Mouse (Mus musculus) cortical plate, adult 2 months (tissue): Measurements from ENCODE around the gene Cchcr1. TPM values are rescaled to one million over a fixed set of nuclear protein-coding genes. Genes with fewer than 3 reads are reported as not detected.

ENCODE experiments used
- H3K27ac ChIP-seq: fragments of 200-500 bp; 2 replicates; pipeline ENCODE4 v1.5.1; 2012; ENCODE audit warnings: low read length, control low read depth, inconsistent platforms; ENCODE audit not compliant: insufficient read depth
- H3K4me1 ChIP-seq: fragments of 200-500 bp; 2 replicates; pipeline ENCODE4 v1.6.1; 2011; ENCODE audit warnings: low read length; ENCODE audit not compliant: control insufficient read depth, insufficient read depth
- H3K4me3 ChIP-seq: fragments of 200-500 bp; 2 replicates; pipeline ENCODE4 v1.5.1; 2011; ENCODE audit warnings: mild to moderate bottlenecking, low read length, control low read depth; ENCODE audit not compliant: insufficient read depth
- CTCF ChIP-seq: fragments of 200-500 bp; IDR thresholded peaks from 2 replicates; pipeline ENCODE4 v1.5.1; 2011; ENCODE audit warnings: mild to moderate bottlenecking, control low read depth, low read length; ENCODE audit not compliant: insufficient read depth; ENCODE audit errors: extremely low read depth
- POLR2A ChIP-seq: fragments of 200-500 bp; IDR thresholded peaks from 2 replicates; pipeline ENCODE4 v1.6.1; 2011; ENCODE audit warnings: mild to moderate bottlenecking, low read length, control low read depth; ENCODE audit not compliant: insufficient read depth; ENCODE audit errors: extremely low read depth
- polyA plus RNA-seq: library from polyadenylated mRNA; depleted of rRNA; stranded (reverse); fragments of >200 nt; gene quantifications from 2 replicates; pipeline ENCODE4 v1.2.3, GENCODE M21; 2012

Cchcr1 gene
- polyA plus RNA-seq, 1 experiment = 14.2 TPM

DNA sequence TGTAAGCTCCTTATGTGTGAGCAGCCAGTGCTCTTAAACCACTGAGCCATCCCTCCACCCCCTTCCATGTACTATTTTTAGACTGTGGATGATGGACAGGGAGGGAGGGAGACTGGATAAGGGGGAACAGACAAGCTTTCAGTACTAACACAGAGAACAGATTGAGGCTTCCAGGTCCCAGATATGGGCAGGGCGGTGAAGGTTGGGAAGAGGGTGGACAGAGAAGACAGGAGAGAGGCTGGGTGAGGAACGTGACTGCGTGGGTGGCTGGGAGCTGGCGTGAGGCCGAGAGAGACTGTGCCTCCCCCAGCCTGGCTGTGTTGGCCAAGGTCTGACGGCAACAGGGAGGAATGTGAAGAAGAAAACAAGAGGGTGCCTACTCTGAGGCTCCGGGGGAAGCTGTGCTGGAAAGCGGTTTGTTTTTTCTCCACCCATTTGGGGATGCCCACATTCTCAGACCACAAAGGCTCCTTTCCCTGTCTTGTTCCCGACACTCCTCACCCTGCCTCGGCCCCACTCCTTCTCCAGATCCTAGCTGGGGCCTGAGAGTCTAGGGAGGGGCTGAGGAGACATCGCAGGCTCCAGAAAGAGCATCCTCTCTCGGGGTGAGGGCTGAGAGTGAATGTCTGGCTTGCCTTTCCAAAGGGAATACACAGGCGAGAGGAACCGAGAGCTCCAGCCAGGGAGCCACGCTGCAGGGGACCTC, 32.7 kb downstream of the Cchcr1 start:
- peak; percentile 30; the same call in 1 of the 2 replicates for TF ChIP-seq POLR2A
- no peak for TF ChIP-seq CTCF
- Histone ChIP-seq H3K4me1 (peaks cover 2% of the 10 kb centered on the region; the same call in 1 of the 2 replicates), H3K4me3 (no peak overlapping the region), H3K27ac (peak overlapping the region; percentile 51; the same call in 1 of the 2 replicates)

- Histone ChIP-seq H3K4me3 (no peak overlapping the region), H3K27ac (no peak overlapping the region), H3K4me1 (peaks cover 2% of the 10 kb centered on the region; the same call in 1 of the 2 replicates)
- TF ChIP-seq CTCF (no peak), POLR2A (no peak)
Observed at GRCm38 (mm10) chr17:35550143-35550494, 33.2 kb downstream of the Cchcr1 start.

DNA sequence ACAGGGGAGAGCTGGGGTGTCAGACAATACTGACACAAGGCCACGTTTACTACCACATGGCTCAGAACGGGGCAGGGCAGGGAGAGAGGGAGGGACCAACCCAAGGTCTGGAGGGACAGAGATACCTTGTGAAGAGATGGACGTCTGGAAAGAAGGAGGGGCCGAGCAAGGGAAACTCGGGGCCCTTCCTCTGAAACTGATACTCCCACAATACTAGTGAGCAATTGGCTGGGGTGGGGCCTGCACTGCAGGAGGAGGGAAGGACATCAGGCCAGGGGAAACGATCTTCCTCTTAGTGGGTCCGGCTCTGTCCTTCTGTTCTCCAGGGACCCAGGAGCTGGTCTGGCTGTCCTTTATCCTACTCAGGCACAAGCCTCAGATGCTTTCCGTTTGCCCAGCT, 34.0 kb downstream of the Cchcr1 start:
- TF ChIP-seq CTCF = no peak
- no peak for TF ChIP-seq POLR2A
- no peak overlapping the region for H3K27ac ChIP-seq

DNA sequence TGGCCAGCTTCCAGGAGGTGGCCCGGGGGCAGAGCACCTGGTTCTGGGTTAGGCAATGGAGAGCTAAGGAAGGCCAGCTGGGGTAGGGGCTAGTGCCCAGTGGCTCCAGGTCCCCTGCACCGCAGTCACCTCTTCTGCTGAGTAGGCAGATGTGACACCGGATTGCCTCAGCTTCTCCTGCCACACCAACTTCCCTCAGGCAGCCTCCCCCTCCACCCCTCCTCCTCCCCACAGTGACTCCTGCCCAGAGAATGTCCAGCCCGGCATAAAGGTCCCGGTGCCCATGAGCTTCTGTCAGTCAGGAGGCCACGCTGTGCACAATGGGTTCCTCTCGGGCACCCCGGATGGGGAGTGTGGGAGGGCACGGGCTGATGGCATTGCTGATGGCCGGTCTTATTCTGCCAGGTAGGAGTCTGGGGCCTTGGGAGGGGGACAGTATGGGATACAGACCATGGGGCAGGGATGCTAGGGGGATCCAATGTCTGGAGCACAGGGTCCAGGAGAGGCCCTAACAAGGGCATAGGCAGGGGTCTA, 35.0 kb downstream of the Cchcr1 start, which contains the start of gene Cdsn:
Cdsn (plus strand) TSS at position 248 of the 534 bp plus-strand sequence.
- H3K4me1 ChIP-seq = peaks cover 2% of the 10 kb centered on the region; the same call in 1 of the 2 replicates
- TF ChIP-seq POLR2A (no peak), CTCF (no peak)
- H3K27ac ChIP-seq = no peak within 1 kb of the TSS

More for the DNA sequence above, 34.0 kb downstream of the Cchcr1 start:
- Histone ChIP-seq H3K4me1 (peaks cover 2% of the 10 kb centered on the region; the same call in 1 of the 2 replicates), H3K4me3 (no peak overlapping the region)

DNA sequence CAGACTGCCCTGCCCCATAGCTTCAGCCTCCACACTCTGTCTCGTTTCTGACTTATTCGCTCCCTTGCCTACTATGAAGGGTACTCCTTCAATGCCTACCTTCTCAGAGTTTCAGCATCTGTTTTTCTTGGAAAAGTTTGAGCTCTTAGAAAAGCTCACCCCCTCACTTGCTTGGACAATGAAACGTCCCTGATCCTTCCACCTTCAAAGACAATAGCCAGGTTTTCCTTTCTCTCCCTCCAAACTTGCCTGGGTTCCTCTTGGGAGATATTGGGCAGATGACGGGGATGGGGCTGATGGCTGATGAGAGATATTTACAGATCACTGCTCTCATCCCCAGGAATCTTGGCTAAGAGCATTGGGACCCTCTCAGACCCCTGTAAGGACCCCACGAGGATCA, 37.4 kb downstream of the Cchcr1 start:
- no peak overlapping the region for H3K4me3 ChIP-seq

More for the DNA sequence above, 35.0 kb downstream of the Cchcr1 start, which contains the start of gene Cdsn:
- no peak within 1 kb of the TSS for H3K4me3 ChIP-seq

GRCm38 (mm10) chr17:35554761-35555397, 38.0 kb downstream of the Cchcr1 start:
- TF ChIP-seq POLR2A = no peak
- TF ChIP-seq CTCF = no peak
- Histone ChIP-seq H3K4me3 (no peak overlapping the region), H3K27ac (no peak overlapping the region), H3K4me1 (peaks cover under 1% of the 10 kb centered on the region; the same call in 1 of the 2 replicates)

More for the DNA sequence above, 37.4 kb downstream of the Cchcr1 start:
- Histone ChIP-seq H3K4me1 (peaks cover 2% of the 10 kb centered on the region; the same call in 1 of the 2 replicates), H3K27ac (no peak overlapping the region)
- no peak for TF ChIP-seq POLR2A
- no peak for TF ChIP-seq CTCF

GRCm38 (mm10) chr17:35556186-35556765, 39.4 kb downstream of the Cchcr1 start:
- Histone ChIP-seq H3K4me3 (no peak overlapping the region), H3K4me1 (no peaks in the 10 kb centered on the region), H3K27ac (no peak overlapping the region)
- TF ChIP-seq CTCF = no peak
- no peak for TF ChIP-seq POLR2A

DNA sequence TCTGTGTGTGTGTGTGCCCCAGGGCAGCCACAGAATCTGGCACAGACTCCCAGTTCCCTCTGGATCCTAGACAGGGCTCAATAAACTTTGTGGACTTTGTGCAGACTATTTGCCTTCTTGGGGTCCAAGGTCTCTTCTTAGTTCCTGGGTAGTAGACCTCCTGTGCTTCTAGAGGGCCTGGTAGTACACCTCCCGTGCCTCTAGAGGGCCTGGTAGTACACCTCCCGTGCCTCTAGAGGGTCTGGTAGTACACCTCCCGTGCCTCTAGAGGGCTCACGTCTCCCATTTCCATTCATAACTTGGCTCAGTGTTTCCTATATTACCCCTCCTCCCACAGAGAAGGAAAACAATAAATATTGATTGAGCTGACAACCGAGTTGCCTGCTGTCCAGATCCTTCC, 39.9 kb downstream of the Cchcr1 start:
- H3K27ac ChIP-seq = no peak overlapping the region
- TF ChIP-seq POLR2A (no peak), CTCF (peak; percentile 79)
- no peaks in the 10 kb centered on the region for H3K4me1 ChIP-seq
- H3K4me3 ChIP-seq = no peak overlapping the region

GRCm38 (mm10) chr17:35557351-35557750, 40.5 kb downstream of the Cchcr1 start:
- no peak overlapping the region for H3K4me3 ChIP-seq
- TF ChIP-seq POLR2A = no peak
- TF ChIP-seq CTCF = no peak
- H3K27ac ChIP-seq = no peak overlapping the region
- no peaks in the 10 kb centered on the region for H3K4me1 ChIP-seq
